Mouse (Mus musculus): ENCODE measurements at regions not wholly inside any gene's neighbourhood (a gene's known extent, or its start where the extent isn't known, plus 50 kb on each side); places are given as distances from the start of the nearest gene placed in this dataset.

GRCm38 (mm10) chr11:37735501-37735900 lies 499.7 kb upstream of the Tenm2 start:
- Histone ChIP-seq H3K4me3 (replicated peaks; ENCODE audit: insufficient read depth, low read depth, low read length) (no peak overlapping the region), H3K27ac (ENCODE audit: insufficient read depth, low read length) (no peak overlapping the region), H3K4me1 (ENCODE audit: control insufficient read depth, insufficient read depth, low read length) (no peaks in the 10 kb centered on the region), H3K27me3 (ENCODE audit: control insufficient read depth, insufficient read depth, low read length) (no peaks in the 10 kb centered on the region)
- no peak for DNase-seq
- 10% methylated on average over 2 of the region's 2 CpGs for WGBS
- no peak for TF ChIP-seq POLR2A (IDR thresholded peaks at IDR 0.05; ENCODE audit: borderline replicate concordance, insufficient read depth, low read length)
- TF ChIP-seq CTCF (IDR thresholded peaks at IDR 0.05; ENCODE audit: borderline replicate concordance, insufficient read depth, low read depth, low read length), result no peak

DNA sequence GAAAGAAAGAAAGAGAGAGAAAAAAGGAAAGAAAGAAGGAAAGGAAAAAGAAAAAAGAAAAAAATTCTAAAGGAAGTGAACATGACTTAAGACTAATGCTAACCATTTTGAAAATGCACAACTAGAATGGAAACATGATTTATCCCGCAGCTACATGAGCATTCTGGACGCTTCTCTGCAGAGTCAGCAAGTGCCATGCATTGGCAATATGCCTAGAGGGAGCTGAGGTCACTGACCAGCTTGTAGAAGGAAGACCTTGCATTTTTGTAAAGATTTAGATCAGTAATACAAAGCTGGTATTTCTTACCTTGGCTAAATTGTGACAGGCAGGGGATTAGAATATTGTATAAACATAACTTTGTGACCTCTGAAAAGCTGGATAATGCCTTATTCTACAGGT lies 461.2 kb upstream of the Tenm2 start:
- no peaks in the 10 kb centered on the region for H3K27me3 ChIP-seq (ENCODE audit: control insufficient read depth, insufficient read depth, low read length)
- no peak for TF ChIP-seq POLR2A (IDR thresholded peaks at IDR 0.05; ENCODE audit: borderline replicate concordance, insufficient read depth, low read length)
- TF ChIP-seq CTCF (IDR thresholded peaks at IDR 0.05; ENCODE audit: borderline replicate concordance, insufficient read depth, low read depth, low read length), result no peak
- WGBS, result 10% methylated on average over 2 of the region's 2 CpGs
- no peak overlapping the region for H3K4me3 ChIP-seq (replicated peaks; ENCODE audit: insufficient read depth, low read depth, low read length)
- no peak for DNase-seq
- H3K4me1 ChIP-seq (ENCODE audit: control insufficient read depth, insufficient read depth, low read length), result no peaks in the 10 kb centered on the region
- H3K27ac ChIP-seq (ENCODE audit: insufficient read depth, low read length), result no peak overlapping the region

DNA sequence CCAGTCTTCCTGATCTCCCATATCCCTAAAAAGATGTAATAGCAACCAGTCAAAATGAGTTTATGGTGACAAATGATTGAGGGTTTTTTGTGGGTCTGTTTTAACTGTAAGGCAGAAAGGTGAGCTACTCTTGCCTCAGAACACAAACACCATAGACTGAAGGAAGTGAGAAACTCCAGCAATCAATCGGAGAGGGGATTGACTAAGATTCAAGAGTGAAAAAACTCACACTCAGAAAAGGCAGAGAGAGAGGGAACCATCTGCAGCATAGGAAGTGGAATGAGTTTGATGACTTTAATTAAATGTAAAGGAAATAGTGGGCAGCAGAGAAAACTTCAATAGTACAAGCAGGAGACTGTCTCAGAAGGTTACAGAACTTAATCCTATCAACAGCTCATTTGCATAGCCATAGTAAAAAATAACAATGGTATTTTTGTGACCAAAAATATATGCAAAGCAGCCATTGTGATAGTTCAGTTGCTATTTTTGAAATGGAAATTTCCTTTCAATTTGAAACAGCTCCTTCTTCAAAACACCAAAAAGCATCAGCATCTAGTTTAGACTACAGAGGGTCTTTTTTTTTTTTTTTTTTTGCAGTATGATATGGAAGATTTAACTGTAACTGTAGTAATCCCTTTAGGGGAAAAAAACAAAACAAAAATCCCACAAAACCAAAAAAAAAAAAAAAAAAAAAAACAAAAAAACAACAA lies 442.9 kb upstream of the Tenm2 start:
- WGBS, result 58% methylated on average over 1 of the region's 1 CpGs
- no peak for DNase-seq
- Histone ChIP-seq H3K27ac (ENCODE audit: insufficient read depth, low read length) (no peak overlapping the region), H3K4me1 (ENCODE audit: control insufficient read depth, insufficient read depth, low read length) (no peaks in the 10 kb centered on the region), H3K27me3 (ENCODE audit: control insufficient read depth, insufficient read depth, low read length) (no peaks in the 10 kb centered on the region), H3K4me3 (replicated peaks; ENCODE audit: insufficient read depth, low read depth, low read length) (no peak overlapping the region)
- TF ChIP-seq POLR2A (IDR thresholded peaks at IDR 0.05; ENCODE audit: borderline replicate concordance, insufficient read depth, low read length), result no peak
- TF ChIP-seq CTCF (IDR thresholded peaks at IDR 0.05; ENCODE audit: borderline replicate concordance, insufficient read depth, low read depth, low read length), result no peak

GRCm38 (mm10) chr11:37671320-37671719 lies 435.6 kb upstream of the Tenm2 start:
- no peak for TF ChIP-seq POLR2A (IDR thresholded peaks at IDR 0.05; ENCODE audit: borderline replicate concordance, insufficient read depth, low read length)
- TF ChIP-seq CTCF (IDR thresholded peaks at IDR 0.05; ENCODE audit: borderline replicate concordance, insufficient read depth, low read depth, low read length), result no peak
- WGBS, result 43% methylated on average over 3 of the region's 3 CpGs
- no peak for DNase-seq

DNA sequence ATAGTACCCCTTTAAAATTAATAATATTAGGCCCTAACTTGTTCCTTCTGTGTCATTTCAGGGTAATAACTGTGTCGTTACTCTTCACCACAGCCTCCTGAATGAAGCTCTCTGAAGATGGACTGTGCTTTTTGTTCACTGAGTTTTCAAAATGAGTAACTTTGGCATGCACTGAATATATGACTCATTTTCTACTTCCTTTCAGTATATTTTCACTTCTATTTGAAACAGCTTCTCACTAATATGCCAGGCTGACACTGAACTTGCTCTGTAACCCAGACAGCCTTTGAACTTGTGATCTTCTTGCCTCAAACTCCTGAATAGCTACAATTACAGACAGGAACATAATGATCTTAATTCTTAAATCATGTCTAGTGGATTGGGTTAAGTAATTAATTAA lies 431.2 kb upstream of the Tenm2 start:
- WGBS, result 77% methylated on average over 1 of the region's 1 CpGs
- Histone ChIP-seq H3K27ac (ENCODE audit: insufficient read depth, low read length) (no peak overlapping the region), H3K4me1 (ENCODE audit: control insufficient read depth, insufficient read depth, low read length) (no peaks in the 10 kb centered on the region), H3K4me3 (replicated peaks; ENCODE audit: insufficient read depth, low read depth, low read length) (no peak overlapping the region), H3K27me3 (ENCODE audit: control insufficient read depth, insufficient read depth, low read length) (no peaks in the 10 kb centered on the region)
- no peak for DNase-seq
- TF ChIP-seq POLR2A (IDR thresholded peaks at IDR 0.05; ENCODE audit: borderline replicate concordance, insufficient read depth, low read length) (no peak), CTCF (IDR thresholded peaks at IDR 0.05; ENCODE audit: borderline replicate concordance, insufficient read depth, low read depth, low read length) (no peak)

More at GRCm38 (mm10) chr11:37671320-37671719, 435.6 kb upstream of the Tenm2 start:
- H3K27me3 ChIP-seq (ENCODE audit: control insufficient read depth, insufficient read depth, low read length), result no peaks in the 10 kb centered on the region
- no peak overlapping the region for H3K4me3 ChIP-seq (replicated peaks; ENCODE audit: insufficient read depth, low read depth, low read length)
- H3K4me1 ChIP-seq (ENCODE audit: control insufficient read depth, insufficient read depth, low read length), result no peaks in the 10 kb centered on the region
- no peak overlapping the region for H3K27ac ChIP-seq (ENCODE audit: insufficient read depth, low read length)

DNA sequence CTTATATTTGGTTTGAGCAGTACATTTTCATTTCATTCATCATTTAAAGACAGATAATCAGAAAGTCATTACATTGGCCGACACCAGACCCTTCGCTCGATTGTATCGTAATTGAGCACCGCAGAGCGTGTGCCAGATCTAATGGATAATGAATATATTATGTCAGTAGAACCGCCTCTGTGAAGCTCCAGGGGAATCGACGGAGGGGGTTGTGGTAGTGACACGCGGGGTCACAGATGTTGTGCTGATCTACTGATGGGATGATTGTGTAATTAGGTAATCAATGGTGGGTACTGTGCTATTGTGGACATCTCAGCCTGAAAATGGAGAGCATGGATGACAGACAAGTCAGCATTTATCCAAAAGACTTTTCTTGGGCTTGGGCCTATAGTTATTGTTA lies 414.3 kb upstream of the Tenm2 start:
- TF ChIP-seq POLR2A (IDR thresholded peaks at IDR 0.05; ENCODE audit: borderline replicate concordance, insufficient read depth, low read length) (no peak), CTCF (IDR thresholded peaks at IDR 0.05; ENCODE audit: borderline replicate concordance, insufficient read depth, low read depth, low read length) (no peak)
- no peaks in the 10 kb centered on the region for H3K27me3 ChIP-seq (ENCODE audit: control insufficient read depth, insufficient read depth, low read length)
- WGBS, result 64% methylated on average over 11 of the region's 11 CpGs
- H3K4me3 ChIP-seq (replicated peaks; ENCODE audit: insufficient read depth, low read depth, low read length), result no peak overlapping the region
- no peak for DNase-seq
- no peak overlapping the region for H3K27ac ChIP-seq (ENCODE audit: insufficient read depth, low read length)
- no peaks in the 10 kb centered on the region for H3K4me1 ChIP-seq (ENCODE audit: control insufficient read depth, insufficient read depth, low read length)

DNA sequence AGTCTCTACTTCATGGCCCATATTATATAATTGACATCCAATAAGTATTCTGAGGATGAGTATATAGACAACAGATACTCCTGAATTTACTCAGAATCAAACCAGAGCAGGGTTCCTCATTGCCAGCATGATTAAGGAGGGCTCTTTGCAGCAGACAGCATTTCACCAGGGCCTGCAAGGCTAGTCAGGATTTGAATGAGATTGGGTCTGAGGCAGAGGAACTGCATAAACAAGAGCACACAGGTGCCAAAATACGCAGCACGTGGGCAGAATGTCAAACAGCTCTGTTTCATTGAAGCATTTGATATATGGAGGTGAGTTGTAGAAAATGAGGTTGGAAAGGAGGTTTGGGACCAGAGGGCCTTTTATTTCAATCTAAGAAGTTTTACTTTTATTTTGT lies 387.5 kb upstream of the Tenm2 start:
- no peak overlapping the region for H3K4me3 ChIP-seq (replicated peaks; ENCODE audit: insufficient read depth, low read depth, low read length)
- H3K27ac ChIP-seq (ENCODE audit: insufficient read depth, low read length), result no peak overlapping the region
- DNase-seq, result no peak
- WGBS, result 75% methylated on average over 2 of the region's 2 CpGs
- no peaks in the 10 kb centered on the region for H3K27me3 ChIP-seq (ENCODE audit: control insufficient read depth, insufficient read depth, low read length)
- H3K4me1 ChIP-seq (ENCODE audit: control insufficient read depth, insufficient read depth, low read length), result no peaks in the 10 kb centered on the region
- TF ChIP-seq POLR2A (IDR thresholded peaks at IDR 0.05; ENCODE audit: borderline replicate concordance, insufficient read depth, low read length) (no peak), CTCF (IDR thresholded peaks at IDR 0.05; ENCODE audit: borderline replicate concordance, insufficient read depth, low read depth, low read length) (no peak)

- no peak for TF ChIP-seq POLR2A (IDR thresholded peaks at IDR 0.05; ENCODE audit: borderline replicate concordance, insufficient read depth, low read length)
- TF ChIP-seq CTCF (IDR thresholded peaks at IDR 0.05; ENCODE audit: borderline replicate concordance, insufficient read depth, low read depth, low read length), result no peak
- H3K4me3 ChIP-seq (replicated peaks; ENCODE audit: insufficient read depth, low read depth, low read length), result no peak overlapping the region
- 46% methylated on average over 1 of the region's 1 CpGs for WGBS
- H3K27ac ChIP-seq (ENCODE audit: insufficient read depth, low read length), result no peak overlapping the region
- no peak for DNase-seq
- no peaks in the 10 kb centered on the region for H3K4me1 ChIP-seq (ENCODE audit: control insufficient read depth, insufficient read depth, low read length)
- H3K27me3 ChIP-seq (ENCODE audit: control insufficient read depth, insufficient read depth, low read length), result no peaks in the 10 kb centered on the region
These were observed 364.8 kb upstream of the Tenm2 start for GRCm38 (mm10) chr11:37600533-37600932.
